Mouse (Mus musculus) ES-E14 (cell line): ENCODE results near the gene Slc12a5. TPM values are rescaled to one million over a fixed set of nuclear protein-coding genes. Genes with fewer than 3 reads are reported as not detected.

ENCODE experiments used
- DNase-seq: peaks from one replicate; pipeline ENCODE4 v3.0.0-alpha.2; 2013; ENCODE audit warnings: low read depth, low spot score
- H3K27ac ChIP-seq: 2 replicates; pipeline ENCODE4 v1.5.1; 2012; ENCODE audit warnings: low read depth, mild to moderate bottlenecking, low read length, moderate library complexity, mixed read lengths; ENCODE audit not compliant: poor library complexity, insufficient read depth, severe bottlenecking
- H3K36me3 ChIP-seq: 2 replicates; pipeline ENCODE4 v1.6.1; 2012; ENCODE audit warnings: mild to moderate bottlenecking, low read length, moderate library complexity, mixed read lengths; ENCODE audit not compliant: control insufficient read depth, poor library complexity, insufficient read depth, severe bottlenecking
- H3K4me1 ChIP-seq, 2 experiments: fragments of 150-350 bp in 1 of 2; sonication (generic) in 1 of 2; 2 replicates each; pipeline ENCODE4 v1.6.1; 2012; ENCODE audit warnings: low read length in 2 of 2, mild to moderate bottlenecking in 1 of 2, mixed read lengths in 1 of 2; ENCODE audit not compliant: control insufficient read depth in 2 of 2, insufficient read depth in 2 of 2, poor library complexity in 1 of 2
- H3K4me3 ChIP-seq, 2 experiments: fragments of 150-350 bp in 1 of 2; sonication (generic) in 1 of 2; 2 replicates each; pipeline ENCODE4 v1.5.1; 2012; ENCODE audit warnings: low read length in 2 of 2, low read depth in 1 of 2, mild to moderate bottlenecking in 1 of 2, mixed read lengths in 1 of 2; ENCODE audit not compliant: insufficient read depth in 1 of 2, poor library complexity in 1 of 2, severe bottlenecking in 1 of 2
- H3K9ac ChIP-seq: 2 replicates; pipeline ENCODE4 v1.6.1; 2012; ENCODE audit warnings: low read depth, mild to moderate bottlenecking, low read length, mixed read lengths; ENCODE audit not compliant: poor library complexity, insufficient read depth, severe bottlenecking
- H3K9me3 ChIP-seq: fragments of 150-350 bp; sonication (generic); 2 replicates; pipeline ENCODE4 v1.6.1; 2012; ENCODE audit warnings: low read depth, mild to moderate bottlenecking, low read length; ENCODE audit not compliant: control insufficient read depth, insufficient read depth
- CHD2 ChIP-seq: IDR thresholded peaks from 2 replicates; pipeline ENCODE4 v1.6.1; 2014; ENCODE audit warnings: mild to moderate bottlenecking, low read depth, low read length, inconsistent platforms
- HCFC1 ChIP-seq: IDR thresholded peaks from 2 replicates; pipeline ENCODE4 v1.6.1; 2012; ENCODE audit warnings: low read length, inconsistent platforms, borderline replicate concordance; ENCODE audit not compliant: insufficient read depth
- MAFK ChIP-seq: IDR thresholded peaks from 2 replicates; pipeline ENCODE4 v1.6.1; 2014; ENCODE audit warnings: mild to moderate bottlenecking, low read depth, low read length, inconsistent platforms; ENCODE audit not compliant: insufficient read depth
- ZC3H11A ChIP-seq: IDR thresholded peaks from 2 replicates; pipeline ENCODE4 v1.6.1; 2012; ENCODE audit warnings: low read depth, mild to moderate bottlenecking, inconsistent platforms, low read length, borderline replicate concordance
- ZNF384 ChIP-seq: IDR thresholded peaks from 2 replicates; pipeline ENCODE4 v1.6.1; 2012; ENCODE audit warnings: low read depth, low read length, inconsistent platforms
- in situ Hi-C, 2 experiments: fragments of 600-800 bp; cut with MboI; formaldehyde crosslinking; loops; one replicate each; pipeline ENCODE4 v1.15.1; 2025; ENCODE audit warnings: low sequenced_read_pairs in 2 of 2, inconsistent platforms in 1 of 2; ENCODE audit not compliant: unreplicated experiment in 2 of 2
- total RNA-seq: library from RNA; depleted of rRNA; stranded (reverse); fragments of 300-350 nt; gene quantifications from 2 replicates; pipeline ENCODE4 v1.2.3, GENCODE M21; 2012; rRNA removed

The Slc12a5 gene
- total RNA-seq, 1 experiment, result 1.7 TPM

- H3K4me1 ChIP-seq, result peaks cover 0 to 5% of the 10 kb centered on the region in 2 experiments; a peak in 1 of 4 replicates
- DNase-seq, result no peak
- no peak for TF ChIP-seq HCFC1
- TF ChIP-seq MAFK, result no peak
- no peak for TF ChIP-seq CHD2
- TF ChIP-seq ZC3H11A, result no peak
- no peak for TF ChIP-seq ZNF384
- no peak overlapping the region for H3K4me3 ChIP-seq
- no peak overlapping the region for H3K27ac ChIP-seq
- H3K9ac ChIP-seq, result no peak overlapping the region
- in situ Hi-C loops, result no loop called here
- no peaks in the 10 kb centered on the region for H3K36me3 ChIP-seq
- no peaks in the 10 kb centered on the region for H3K9me3 ChIP-seq
These were observed 76.8 kb downstream of the Slc12a5 start for GRCm38 (mm10) chr2:165037415-165037814.

- in situ Hi-C loops, result no loop called here
- no peak overlapping the region for H3K9ac ChIP-seq
- no peaks in the 10 kb centered on the region for H3K9me3 ChIP-seq
- TF ChIP-seq ZC3H11A (no peak), HCFC1 (no peak), CHD2 (no peak), ZNF384 (no peak), MAFK (no peak)
- no peaks in the 10 kb centered on the region for H3K36me3 ChIP-seq
- no peaks in the 10 kb centered on the region for H3K4me1 ChIP-seq
- DNase-seq, result no peak
- H3K4me3 ChIP-seq, result no peak overlapping the region
- H3K27ac ChIP-seq, result no peak overlapping the region
These were observed 81.5 kb downstream of the Slc12a5 start for GRCm38 (mm10) chr2:165042126-165042525.

GRCm38 (mm10) chr2:165043090-165043636, 82.6 kb downstream of the Slc12a5 start:
- H3K4me1 ChIP-seq, result no peaks in the 10 kb centered on the region
- in situ Hi-C loops, result no loop called here
- no peak for TF ChIP-seq ZC3H11A
- TF ChIP-seq CHD2, result no peak
- TF ChIP-seq ZNF384, result no peak
- TF ChIP-seq MAFK, result no peak
- TF ChIP-seq HCFC1, result no peak
- H3K9me3 ChIP-seq, result no peaks in the 10 kb centered on the region
- no peak overlapping the region for H3K9ac ChIP-seq
- no peak for DNase-seq
- H3K27ac ChIP-seq, result no peak overlapping the region
- H3K4me3 ChIP-seq, result no peak overlapping the region
- H3K36me3 ChIP-seq, result no peaks in the 10 kb centered on the region

- in situ Hi-C loops, result no loop called here
- Histone ChIP-seq H3K27ac (no peak overlapping the region), H3K36me3 (no peaks in the 10 kb centered on the region), H3K9ac (no peak overlapping the region), H3K9me3 (no peaks in the 10 kb centered on the region), H3K4me1 (no peaks in the 10 kb centered on the region), H3K4me3 (no peak overlapping the region)
- no peak for DNase-seq
- TF ChIP-seq ZC3H11A, result no peak
- TF ChIP-seq ZNF384, result no peak
- no peak for TF ChIP-seq CHD2
- no peak for TF ChIP-seq MAFK
- no peak for TF ChIP-seq HCFC1
These were observed 83.1 kb downstream of the Slc12a5 start for GRCm38 (mm10) chr2:165043729-165044128.

- Histone ChIP-seq H3K4me3 (no peak overlapping the region), H3K4me1 (no peaks in the 10 kb centered on the region), H3K9ac (no peak overlapping the region), H3K9me3 (no peaks in the 10 kb centered on the region), H3K27ac (no peak overlapping the region), H3K36me3 (no peaks in the 10 kb centered on the region)
- in situ Hi-C loops, result no loop called here
- no peak for DNase-seq
- TF ChIP-seq CHD2, result no peak
- TF ChIP-seq HCFC1, result no peak
- no peak for TF ChIP-seq ZNF384
- TF ChIP-seq ZC3H11A, result no peak
- no peak for TF ChIP-seq MAFK
These were observed 88.4 kb downstream of the Slc12a5 start for GRCm38 (mm10) chr2:165049044-165049443.

Other genes starting within 250 kb of the Slc12a5 start
- 1.6 and 6.6 TPM in 2 replicates for gene Spint5, start 245.5 kb upstream of the Slc12a5 start, total RNA-seq
- gene Wfdc3, start 214.9 kb upstream of the Slc12a5 start, total RNA-seq, result 0.18 and 0.58 TPM in 2 replicates
- 13.3 and 15.1 TPM in 2 replicates for gene Dnttip1, start 214.8 kb upstream of the Slc12a5 start, total RNA-seq
- 117 and 159 TPM in 2 replicates for gene Ube2c, start 190.9 kb upstream of the Slc12a5 start, total RNA-seq
- 1.5 and 1.7 TPM in 2 replicates for gene Tnnc2, start 180.8 kb upstream of the Slc12a5 start, total RNA-seq
- gene Snx21, start 175.0 kb upstream of the Slc12a5 start, total RNA-seq, result 5.5 and 7.0 TPM in 2 replicates
- gene Acot8, start 155.9 kb upstream of the Slc12a5 start, total RNA-seq, result 46.4 and 54.7 TPM in 2 replicates
- 6.4 and 7.0 TPM in 2 replicates for gene Zswim3, start 155.7 kb upstream of the Slc12a5 start, total RNA-seq
- gene Zswim1, start 138.1 kb upstream of the Slc12a5 start, total RNA-seq, result 21.5 and 22.6 TPM in 2 replicates
- gene Spata25, start 132.3 kb upstream of the Slc12a5 start, total RNA-seq, result 0.95 and 1.1 TPM in 2 replicates
- 103 and 216 TPM in 2 replicates for gene Ctsa, start 127.9 kb upstream of the Slc12a5 start, total RNA-seq
- 3.6 TPM in 2 replicates for gene Neurl2, start 127.3 kb upstream of the Slc12a5 start, total RNA-seq
- gene Pltp, start 103.1 kb upstream of the Slc12a5 start, total RNA-seq, result 56.1 and 117 TPM in 2 replicates
- gene Pcif1, start 81.5 kb upstream of the Slc12a5 start, total RNA-seq, result 30.4 and 39.5 TPM in 2 replicates
- gene Zfp335, start 49.0 kb upstream of the Slc12a5 start, total RNA-seq, result 18.5 and 22.4 TPM in 2 replicates
- gene Mmp9, start 20.0 kb upstream of the Slc12a5 start, total RNA-seq, result 5.8 and 7.0 TPM in 2 replicates
- gene Ncoa5, start 74.1 kb downstream of the Slc12a5 start, total RNA-seq, result 26.0 and 31.5 TPM in 2 replicates
- 5.7 and 8.8 TPM in 2 replicates for gene Cd40, start 94.8 kb downstream of the Slc12a5 start, total RNA-seq
- not detected in 2 replicates for gene 1700025C18Rik, start 129.9 kb downstream of the Slc12a5 start, total RNA-seq